Mouse (Mus musculus): ENCODE measurements around the gene Lrrc45. TPM values are rescaled to one million over a fixed set of nuclear protein-coding genes. Genes with fewer than 3 reads are reported as not detected.

Lrrc45 gene
- total and polyA plus RNA-seq, 3 experiments: 31.0 to 45.1 TPM; not detected in 1

- no peak overlapping the region for H3K9ac ChIP-seq (ENCODE audit: control insufficient read depth, low read depth, low read length, poor library complexity, severe bottlenecking)
- no peak overlapping the region for H3K4me3 ChIP-seq (ENCODE audit: control insufficient read depth in 1 of 2, insufficient read depth in 1 of 2, low read depth in 2 of 2, low read length in 2 of 2)
- DNase-seq (ENCODE audit: low read depth, low spot score): no peak
- no peak overlapping the region for H3K27ac ChIP-seq (ENCODE audit: control insufficient read depth, low read depth, low read length)
- H3K36me3 ChIP-seq (ENCODE audit: control insufficient read depth in 1 of 2, insufficient read depth in 2 of 2, low read length in 2 of 2): 0 out of 4 replicates have a peak, but pooled peaks cover 0 to 2% of the 10 kb centered on the region in 2 experiments
- peaks cover 0 to 8% of the 10 kb centered on the region in 2 experiments; a peak in 3 of 4 replicates for H3K4me1 ChIP-seq (ENCODE audit: control insufficient read depth in 1 of 2, insufficient read depth in 2 of 2, low read length in 2 of 2)
- no peaks in the 10 kb centered on the region for H3K27me3 ChIP-seq (ENCODE audit: control insufficient read depth in 1 of 2, insufficient read depth in 2 of 2, low read length in 2 of 2)
- peaks cover 17% of the 10 kb centered on the region for H3K79me2 ChIP-seq (ENCODE audit: control insufficient read depth, insufficient read depth, low read length, poor library complexity)
- TF ChIP-seq TAL1 (IDR thresholded peaks at IDR 0.05; ENCODE audit: low read length) (no peak), POLR2AphosphoS2 (IDR thresholded peaks at IDR 0.05; ENCODE audit: low read length) (0 out of 2 replicates have a peak, but pooled peaks have one; percentile 8)
- no peaks in the 10 kb centered on the region for H3K9me3 ChIP-seq (replicated peaks; ENCODE audit: insufficient read depth, low read length)
Observed at GRCm38 (mm10) chr11:120710672-120711071, 3.1 kb upstream of the Lrrc45 start.

GRCm38 (mm10) chr11:120711980-120712604 is 1.6 kb upstream of the Lrrc45 start:
- Histone ChIP-seq H3K4me1 (ENCODE audit: control insufficient read depth in 1 of 2, insufficient read depth in 2 of 2, low read length in 2 of 2) (peaks cover 0 to 8% of the 10 kb centered on the region in 2 experiments; a peak in 3 of 4 replicates), H3K79me2 (ENCODE audit: control insufficient read depth, insufficient read depth, low read length, poor library complexity) (peaks cover 17% of the 10 kb centered on the region), H3K4me3 (ENCODE audit: control insufficient read depth in 1 of 2, insufficient read depth in 1 of 2, low read depth in 2 of 2, low read length in 2 of 2) (no peak overlapping the region), H3K36me3 (ENCODE audit: control insufficient read depth in 1 of 2, insufficient read depth in 2 of 2, low read length in 2 of 2) (peaks cover 0 to 2% of the 10 kb centered on the region in 2 experiments; a peak in 1 of 4 replicates), H3K27me3 (ENCODE audit: control insufficient read depth in 1 of 2, insufficient read depth in 2 of 2, low read length in 2 of 2) (no peaks in the 10 kb centered on the region), H3K9ac (ENCODE audit: control insufficient read depth, low read depth, low read length, poor library complexity, severe bottlenecking) (no peak overlapping the region), H3K27ac (ENCODE audit: control insufficient read depth, low read depth, low read length) (no peak overlapping the region), H3K9me3 (replicated peaks; ENCODE audit: insufficient read depth, low read length) (no peaks in the 10 kb centered on the region)
- TF ChIP-seq MAX (IDR thresholded peaks at IDR 0.05; ENCODE audit: low read length) (no peak), TCF12 (IDR thresholded peaks at IDR 0.05; ENCODE audit: low read depth, low read length) (no peak), EP300 (IDR thresholded peaks at IDR 0.05; ENCODE audit: low read depth in 1 of 2, low read length in 2 of 2) (no peak), ZMIZ1 (IDR thresholded peaks at IDR 0.05; ENCODE audit: low read depth, low read length) (no peak), ZC3H11A (IDR thresholded peaks at IDR 0.05; ENCODE audit: low read depth, low read length) (no peak)
- DNase-seq (ENCODE audit: low read depth, low spot score): no peak

- Histone ChIP-seq H3K4me1 (ENCODE audit: control insufficient read depth in 1 of 2, insufficient read depth in 2 of 2, low read length in 2 of 2) (peaks cover 0 to 8% of the 10 kb centered on the region in 2 experiments; a peak in 3 of 4 replicates), H3K9me3 (replicated peaks; ENCODE audit: insufficient read depth, low read length) (no peaks in the 10 kb centered on the region), H3K79me2 (ENCODE audit: control insufficient read depth, insufficient read depth, low read length, poor library complexity) (peaks cover 17% of the 10 kb centered on the region), H3K27ac (ENCODE audit: control insufficient read depth, low read depth, low read length) (peak overlapping the region; percentile 53), H3K4me3 (ENCODE audit: control insufficient read depth in 1 of 2, insufficient read depth in 1 of 2, low read depth in 2 of 2, low read length in 2 of 2) (peak overlapping the region; percentile 62 to 73), H3K27me3 (ENCODE audit: control insufficient read depth in 1 of 2, insufficient read depth in 2 of 2, low read length in 2 of 2) (no peaks in the 10 kb centered on the region), H3K36me3 (ENCODE audit: control insufficient read depth in 1 of 2, insufficient read depth in 2 of 2, low read length in 2 of 2) (peaks cover 0 to 2% of the 10 kb centered on the region in 2 experiments; a peak in 1 of 4 replicates), H3K9ac (ENCODE audit: control insufficient read depth, low read depth, low read length, poor library complexity, severe bottlenecking) (peak overlapping the region; percentile 80)
- TF ChIP-seq CHD1 (IDR thresholded peaks at IDR 0.05; ENCODE audit: low read depth, low read length): no peak
- peak; percentile 40 for TF ChIP-seq ZC3H11A (IDR thresholded peaks at IDR 0.05; ENCODE audit: low read depth, low read length)
- TF ChIP-seq HCFC1 (IDR thresholded peaks at IDR 0.05; ENCODE audit: low read depth, low read length): 0 out of 2 replicates have a peak, but pooled peaks have one; percentile 28
- no peak for TF ChIP-seq NRF1 (IDR thresholded peaks at IDR 0.05; ENCODE audit: insufficient read depth, low read depth, low read length, poor library complexity, severe bottlenecking)
- 0 out of 2 replicates have a peak, but pooled peaks have one; percentile 2 for TF ChIP-seq POLR2AphosphoS2 (IDR thresholded peaks at IDR 0.05; ENCODE audit: low read length)
- no peak for TF ChIP-seq E2F4 (IDR thresholded peaks at IDR 0.05; ENCODE audit: borderline replicate concordance, low read depth, low read length)
- peak; percentile 63 for TF ChIP-seq RAD21 (IDR thresholded peaks at IDR 0.05; ENCODE audit: low read depth, low read length)
- peak; percentile 70 to 96 (median 86) for TF ChIP-seq CTCF (IDR thresholded peaks at IDR 0.05 in 2 of 3, conservative IDR thresholded peaks at IDR 0.05 in 1 of 3; ENCODE audit: control insufficient read depth in 1 of 3, insufficient read depth in 1 of 3, low read depth in 2 of 3, low read length in 3 of 3, poor library complexity in 1 of 3, severe bottlenecking in 1 of 3)
- peak; percentile 88 for TF ChIP-seq MXI1 (IDR thresholded peaks at IDR 0.05; ENCODE audit: low read depth, low read length)
- TF ChIP-seq POLR2A (IDR thresholded peaks at IDR 0.05; ENCODE audit: control insufficient read depth in 1 of 2, insufficient read depth in 1 of 2, low read depth in 1 of 2, low read length in 2 of 2, poor library complexity in 1 of 2): no peak
- peak; percentile 30; the same call in 1 of the 2 replicates for TF ChIP-seq ZMIZ1 (IDR thresholded peaks at IDR 0.05; ENCODE audit: low read depth, low read length)
- TF ChIP-seq MAZ (IDR thresholded peaks at IDR 0.05; ENCODE audit: low read depth, low read length): peak; percentile 86; the same call in 1 of the 2 replicates
- 0 out of 2 replicates have a peak, but pooled peaks have one; percentile 5 for TF ChIP-seq MAX (IDR thresholded peaks at IDR 0.05; ENCODE audit: low read length)
- TF ChIP-seq GABPA (IDR thresholded peaks at IDR 0.05; ENCODE audit: low read depth, low read length): no peak
- TF ChIP-seq SMC3 (IDR thresholded peaks at IDR 0.05; ENCODE audit: low read depth, low read length): peak; percentile 78
- no peak for TF ChIP-seq JUND (IDR thresholded peaks at IDR 0.05; ENCODE audit: low read depth, low read length)
- TF ChIP-seq GATA1 (IDR thresholded peaks at IDR 0.05; ENCODE audit: low read depth, low read length): no peak
- DNase-seq (ENCODE audit: low read depth, low spot score): peak; percentile 88
Observed at GRCm38 (mm10) chr11:120712771-120713568, 755 bp upstream of the Lrrc45 start.

Measured in MEL (cell line).